Mouse (Mus musculus) inflammation-experienced regulatory T-cells (primary cell): ENCODE results near the gene Ppp2r5c. TPM values are rescaled to one million over a fixed set of nuclear protein-coding genes. Genes with fewer than 3 reads are reported as not detected.

Source experiments
- polyA plus RNA-seq, 2 experiments: library from polyadenylated mRNA; unstranded; fragments of 100-300 nt; shearing (Covaris generic); gene quantifications; one replicate each; pipeline ENCODE4 v1.2.1; 2017

The Ppp2r5c gene
- 100 to 1,000 TPM; 189 to 215 TPM for polyA plus RNA-seq

DNA sequence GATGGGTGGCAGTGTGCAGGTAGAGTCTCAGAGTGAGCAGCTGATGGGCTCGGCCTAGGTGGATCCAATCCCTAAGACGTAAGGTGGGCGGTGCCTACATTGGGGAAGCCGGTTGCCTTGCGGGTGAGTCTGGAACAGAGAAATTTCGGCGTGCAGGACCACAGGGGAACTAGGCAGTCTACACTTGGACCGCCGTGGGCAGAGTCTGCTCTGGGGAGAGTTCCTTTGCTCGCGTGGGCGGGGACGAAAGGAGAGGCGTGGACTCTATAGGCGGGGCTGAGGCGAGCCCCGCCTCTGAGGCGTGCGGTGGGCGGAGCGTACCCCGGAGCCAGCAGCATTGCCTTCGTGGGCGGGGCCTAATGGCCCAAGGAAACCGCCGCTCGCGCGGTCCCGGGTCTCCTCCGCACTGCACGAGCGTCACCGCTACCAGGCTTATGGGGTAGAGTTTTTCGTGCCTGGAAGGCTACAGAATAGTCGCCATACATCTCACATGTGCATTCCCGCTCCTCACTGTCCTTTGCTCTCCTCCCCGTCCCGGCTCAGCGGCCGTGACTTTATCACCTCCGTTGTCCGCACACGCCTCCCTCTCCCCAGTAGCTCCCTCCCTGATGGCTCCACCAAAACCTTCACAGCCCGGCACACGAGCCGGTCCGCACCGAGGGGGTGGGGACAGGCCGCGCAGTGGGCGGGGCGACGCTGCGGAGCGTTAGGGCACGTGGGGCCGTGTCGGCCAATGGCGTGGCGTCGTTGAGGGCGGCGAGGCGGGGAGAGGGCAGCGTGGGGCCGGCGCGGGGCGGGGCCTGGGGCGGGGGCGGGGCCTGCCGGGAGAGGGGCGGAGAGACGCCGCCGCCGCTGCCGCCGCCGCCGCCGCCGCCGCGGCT, at the start of gene Ppp2r5c:
Gene Ppp2r5c (plus strand): TSS at position 831 of the 881 bp plus-strand sequence.

GRCm38 (mm10) chr12:110601241-110602218, 154.6 kb downstream of the Ppp2r5c start, which contains the start of gene Dync1h1:
Dync1h1 (plus strand) TSS chr12:110601452.

Other genes with a start within 250 kb of the Ppp2r5c start
- gene Dio3, start 168.1 kb upstream of the Ppp2r5c start, polyA plus RNA-seq, result under 1 TPM in 1 of 2 experiments, not detected in 1; 0.24 TPM
- gene Dync1h1, start 154.3 kb downstream of the Ppp2r5c start, polyA plus RNA-seq, result 10 to 100 TPM; 24.8 to 31.2 TPM
- gene 1700001K19Rik, start 235.5 kb downstream of the Ppp2r5c start, polyA plus RNA-seq, result under 1 TPM; 0.17 to 0.50 TPM